Mouse (Mus musculus): ENCODE results near the gene Hrh2. TPM values are rescaled to one million over a fixed set of nuclear protein-coding genes. Genes with fewer than 3 reads are reported as not detected.

Hrh2 gene
- polyA plus RNA-seq (2016; fragmentation: Nextera tagmentation; extraction: Ambion mirVana): 0.07 and 0.09 TPM in 2 replicates

GRCm38 (mm10) chr13:54192021-54192481 lies at the start of gene Hrh2:
Hrh2 (plus strand) TSS chr13:54192129.
- DNase-seq (ENCODE audit: low spot score): no peak
- Histone ChIP-seq H3K27ac (no peak within 1 kb of the TSS), H3K36me3 (no peaks in the 10 kb centered on the region), H3K4me1 (replicated peaks) (peaks cover 12% of the 10 kb centered on the region), H3K4me3 (peak within 1 kb of the TSS; percentile 49), H3K9me3 (no peaks in the 10 kb centered on the region), H3K27me3 (ENCODE audit: insufficient read depth, poor library complexity, severe bottlenecking) (peaks cover 45% of the 10 kb centered on the region)
- 2% methylated on average over 31 of the region's 31 CpGs for WGBS

- H3K27me3 ChIP-seq (ENCODE audit: insufficient read depth, poor library complexity, severe bottlenecking): no peaks in the 10 kb centered on the region
- H3K27ac ChIP-seq: peak overlapping the region; percentile 81
- 36% methylated on average over 5 of the region's 5 CpGs for WGBS
- DNase-seq (ENCODE audit: low spot score): peak; percentile 20
- peaks cover 21% of the 10 kb centered on the region for H3K4me1 ChIP-seq (replicated peaks)
- no peak overlapping the region for H3K4me3 ChIP-seq
- no peaks in the 10 kb centered on the region for H3K9me3 ChIP-seq
- H3K36me3 ChIP-seq: no peaks in the 10 kb centered on the region
Measured at GRCm38 (mm10) chr13:54143788-54144187, 48.1 kb upstream of the Hrh2 start.

- Histone ChIP-seq H3K27me3 (ENCODE audit: insufficient read depth, poor library complexity, severe bottlenecking) (no peaks in the 10 kb centered on the region), H3K4me1 (replicated peaks) (peaks cover 21% of the 10 kb centered on the region), H3K4me3 (no peak overlapping the region), H3K36me3 (no peaks in the 10 kb centered on the region), H3K27ac (peak overlapping the region; percentile 81), H3K9me3 (no peaks in the 10 kb centered on the region)
- no peak for DNase-seq (ENCODE audit: low spot score)
- WGBS: 79% methylated on average over 5 of the region's 5 CpGs
Measured at GRCm38 (mm10) chr13:54144624-54145023, 47.3 kb upstream of the Hrh2 start.

GRCm38 (mm10) chr13:54147328-54147727 lies 44.6 kb upstream of the Hrh2 start:
- DNase-seq (ENCODE audit: low spot score): no peak
- no peak overlapping the region for H3K27ac ChIP-seq
- 84% methylated on average over 1 of the region's 1 CpGs for WGBS
- no peaks in the 10 kb centered on the region for H3K27me3 ChIP-seq (ENCODE audit: insufficient read depth, poor library complexity, severe bottlenecking)
- H3K9me3 ChIP-seq: no peaks in the 10 kb centered on the region
- H3K36me3 ChIP-seq: no peaks in the 10 kb centered on the region
- H3K4me3 ChIP-seq: no peak overlapping the region
- H3K4me1 ChIP-seq (replicated peaks): peaks cover 21% of the 10 kb centered on the region

GRCm38 (mm10) chr13:54152421-54152820 lies 39.5 kb upstream of the Hrh2 start:
- no peak for DNase-seq (ENCODE audit: low spot score)
- peaks cover 17% of the 10 kb centered on the region for H3K4me1 ChIP-seq (replicated peaks)
- 86% methylated on average over 1 of the region's 1 CpGs for WGBS
- no peaks in the 10 kb centered on the region for H3K27me3 ChIP-seq (ENCODE audit: insufficient read depth, poor library complexity, severe bottlenecking)
- no peaks in the 10 kb centered on the region for H3K36me3 ChIP-seq
- H3K4me3 ChIP-seq: no peak overlapping the region
- H3K9me3 ChIP-seq: no peaks in the 10 kb centered on the region
- H3K27ac ChIP-seq: no peak overlapping the region

GRCm38 (mm10) chr13:54152911-54153310 lies 39.0 kb upstream of the Hrh2 start:
- H3K27me3 ChIP-seq (ENCODE audit: insufficient read depth, poor library complexity, severe bottlenecking): no peaks in the 10 kb centered on the region
- H3K4me1 ChIP-seq (replicated peaks): peaks cover 18% of the 10 kb centered on the region
- H3K36me3 ChIP-seq: no peaks in the 10 kb centered on the region
- no peak overlapping the region for H3K27ac ChIP-seq
- no peak for DNase-seq (ENCODE audit: low spot score)
- H3K9me3 ChIP-seq: no peaks in the 10 kb centered on the region
- H3K4me3 ChIP-seq: no peak overlapping the region
- 66% methylated on average over 7 of the region's 7 CpGs for WGBS

- DNase-seq (ENCODE audit: low spot score): no peak
- Histone ChIP-seq H3K4me3 (no peak overlapping the region), H3K27me3 (ENCODE audit: insufficient read depth, poor library complexity, severe bottlenecking) (no peaks in the 10 kb centered on the region), H3K27ac (peak overlapping the region; percentile 60), H3K36me3 (no peaks in the 10 kb centered on the region), H3K9me3 (no peaks in the 10 kb centered on the region), H3K4me1 (replicated peaks) (peaks cover 25% of the 10 kb centered on the region)
- WGBS: 16% methylated on average over 9 of the region's 9 CpGs
Measured at GRCm38 (mm10) chr13:54153672-54154218, 38.2 kb upstream of the Hrh2 start.

GRCm38 (mm10) chr13:54155822-54156221 lies 36.1 kb upstream of the Hrh2 start:
- H3K4me3 ChIP-seq: no peak overlapping the region
- DNase-seq (ENCODE audit: low spot score): no peak
- peaks cover 42% of the 10 kb centered on the region for H3K4me1 ChIP-seq (replicated peaks)
- no peak overlapping the region for H3K27ac ChIP-seq
- H3K27me3 ChIP-seq (ENCODE audit: insufficient read depth, poor library complexity, severe bottlenecking): no peaks in the 10 kb centered on the region
- no peaks in the 10 kb centered on the region for H3K9me3 ChIP-seq
- no peaks in the 10 kb centered on the region for H3K36me3 ChIP-seq
- 89% methylated on average over 2 of the region's 2 CpGs for WGBS

GRCm38 (mm10) chr13:54159256-54159655 lies 32.7 kb upstream of the Hrh2 start:
- H3K27ac ChIP-seq: peak overlapping the region; percentile 76
- peak; percentile 44 for DNase-seq (ENCODE audit: low spot score)

GRCm38 (mm10) chr13:54159756-54160155 lies 32.2 kb upstream of the Hrh2 start:
- Histone ChIP-seq H3K36me3 (no peaks in the 10 kb centered on the region), H3K27me3 (ENCODE audit: insufficient read depth, poor library complexity, severe bottlenecking) (no peaks in the 10 kb centered on the region), H3K4me3 (no peak overlapping the region), H3K4me1 (replicated peaks) (peaks cover 33% of the 10 kb centered on the region), H3K27ac (peak overlapping the region; percentile 73), H3K9me3 (no peaks in the 10 kb centered on the region)
- WGBS: 48% methylated on average over 11 of the region's 11 CpGs
- DNase-seq (ENCODE audit: low spot score): no peak

More at GRCm38 (mm10) chr13:54159256-54159655, 32.7 kb upstream of the Hrh2 start:
- Histone ChIP-seq H3K4me3 (0 out of 2 replicates have a peak overlapping the region, but pooled peaks have one; percentile 0), H3K4me1 (replicated peaks) (peaks cover 33% of the 10 kb centered on the region), H3K36me3 (no peaks in the 10 kb centered on the region), H3K27me3 (ENCODE audit: insufficient read depth, poor library complexity, severe bottlenecking) (no peaks in the 10 kb centered on the region), H3K9me3 (no peaks in the 10 kb centered on the region)
- WGBS: 8% methylated on average over 7 of the region's 7 CpGs

GRCm38 (mm10) chr13:54160546-54160945 lies 31.4 kb upstream of the Hrh2 start:
- H3K9me3 ChIP-seq: no peaks in the 10 kb centered on the region
- WGBS: 40% methylated on average over 1 of the region's 1 CpGs
- H3K27me3 ChIP-seq (ENCODE audit: insufficient read depth, poor library complexity, severe bottlenecking): no peaks in the 10 kb centered on the region
- no peak overlapping the region for H3K4me3 ChIP-seq
- no peaks in the 10 kb centered on the region for H3K36me3 ChIP-seq
- H3K27ac ChIP-seq: no peak overlapping the region
- no peak for DNase-seq (ENCODE audit: low spot score)
- peaks cover 33% of the 10 kb centered on the region for H3K4me1 ChIP-seq (replicated peaks)

GRCm38 (mm10) chr13:54161514-54161913 lies 30.4 kb upstream of the Hrh2 start:
- Histone ChIP-seq H3K4me3 (no peak overlapping the region), H3K9me3 (no peaks in the 10 kb centered on the region), H3K27me3 (ENCODE audit: insufficient read depth, poor library complexity, severe bottlenecking) (no peaks in the 10 kb centered on the region), H3K27ac (0 out of 2 replicates have a peak overlapping the region, but pooled peaks have one; percentile 4), H3K36me3 (no peaks in the 10 kb centered on the region), H3K4me1 (replicated peaks) (peaks cover 33% of the 10 kb centered on the region)
- 89% methylated on average over 2 of the region's 2 CpGs for WGBS
- no peak for DNase-seq (ENCODE audit: low spot score)

GRCm38 (mm10) chr13:54163363-54163762 lies 28.6 kb upstream of the Hrh2 start:
- Histone ChIP-seq H3K36me3 (no peaks in the 10 kb centered on the region), H3K9me3 (no peaks in the 10 kb centered on the region), H3K4me3 (no peak overlapping the region), H3K27me3 (ENCODE audit: insufficient read depth, poor library complexity, severe bottlenecking) (no peaks in the 10 kb centered on the region), H3K4me1 (replicated peaks) (peaks cover 21% of the 10 kb centered on the region), H3K27ac (no peak overlapping the region)
- no peak for DNase-seq (ENCODE audit: low spot score)
- 85% methylated on average over 8 of the region's 8 CpGs for WGBS
